Mouse (Mus musculus): ENCODE results near the gene Wnt3. TPM values are rescaled to one million over a fixed set of nuclear protein-coding genes. Genes with fewer than 3 reads are reported as not detected.
A peak's percentile ranks its signal among the peaks of the same experiment; 100 is the strongest.

Gene Wnt3
- total RNA-seq, 2 experiments from 2014 or later, result 1.2 to 2.0 TPM

GRCm38 (mm10) chr11:103838955-103839354 lies 65.0 kb downstream of the Wnt3 start:
- no peak for DNase-seq (ENCODE audit: low spot score in 2 of 2)

DNA sequence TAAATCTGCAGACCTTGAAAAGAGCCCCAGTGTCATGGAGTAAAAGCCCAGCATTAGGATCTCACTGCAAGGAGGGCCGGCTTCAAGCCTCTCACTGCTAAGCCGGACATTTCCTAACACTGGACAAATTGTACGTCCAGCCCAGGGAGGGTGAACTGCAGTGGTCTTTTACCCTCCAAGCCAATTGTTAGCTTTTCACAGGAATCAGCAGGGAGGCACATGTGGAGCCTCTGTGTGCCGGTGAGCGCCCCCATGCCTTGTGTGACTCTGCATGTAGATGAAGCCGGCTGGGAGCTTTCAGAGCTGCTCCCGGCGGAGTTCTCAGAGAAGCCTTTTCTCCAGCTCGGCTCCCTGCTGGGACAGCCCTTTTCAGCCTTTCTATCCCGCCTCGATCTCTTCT lies 66.9 kb downstream of the Wnt3 start:
- peak; percentile 30 to 55 for DNase-seq (ENCODE audit: low spot score in 2 of 2)

- DNase-seq (ENCODE audit: low spot score in 2 of 2), result no peak
Measured at GRCm38 (mm10) chr11:103848287-103848686, 74.3 kb downstream of the Wnt3 start.

DNA sequence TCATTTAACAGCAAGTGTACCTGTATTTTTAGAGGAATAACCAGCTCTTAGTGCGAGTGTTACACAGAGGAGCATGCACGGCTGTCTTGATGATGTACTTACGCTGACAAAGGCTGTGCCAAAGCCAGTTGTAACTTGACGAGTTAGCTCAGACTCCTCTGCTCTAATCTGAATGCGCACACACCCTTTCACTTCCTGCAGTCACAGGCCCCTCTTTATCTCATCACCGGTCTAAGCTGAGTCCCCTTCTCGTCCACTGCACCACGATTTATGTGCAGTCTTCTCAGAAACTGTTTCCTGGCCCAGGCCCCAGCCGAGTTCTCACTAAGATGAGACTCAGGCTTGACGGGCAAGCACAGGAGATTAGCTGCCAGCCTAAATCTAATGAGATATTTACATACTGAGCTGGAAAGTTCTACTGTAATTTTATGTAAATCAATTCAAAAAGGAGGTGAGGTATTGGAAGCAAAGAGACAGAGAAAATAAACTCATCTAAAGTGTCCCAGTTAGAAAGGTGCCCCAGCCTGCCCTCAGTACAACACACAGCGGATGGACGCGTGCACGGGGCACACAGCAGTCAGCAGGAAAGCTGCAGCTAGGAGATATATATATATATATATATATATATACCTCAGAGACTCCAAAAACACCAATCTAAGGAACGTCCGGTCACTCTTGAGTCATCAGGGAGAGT lies 78.8 kb downstream of the Wnt3 start:
- no peak for DNase-seq (ENCODE audit: low spot score in 2 of 2)

DNA sequence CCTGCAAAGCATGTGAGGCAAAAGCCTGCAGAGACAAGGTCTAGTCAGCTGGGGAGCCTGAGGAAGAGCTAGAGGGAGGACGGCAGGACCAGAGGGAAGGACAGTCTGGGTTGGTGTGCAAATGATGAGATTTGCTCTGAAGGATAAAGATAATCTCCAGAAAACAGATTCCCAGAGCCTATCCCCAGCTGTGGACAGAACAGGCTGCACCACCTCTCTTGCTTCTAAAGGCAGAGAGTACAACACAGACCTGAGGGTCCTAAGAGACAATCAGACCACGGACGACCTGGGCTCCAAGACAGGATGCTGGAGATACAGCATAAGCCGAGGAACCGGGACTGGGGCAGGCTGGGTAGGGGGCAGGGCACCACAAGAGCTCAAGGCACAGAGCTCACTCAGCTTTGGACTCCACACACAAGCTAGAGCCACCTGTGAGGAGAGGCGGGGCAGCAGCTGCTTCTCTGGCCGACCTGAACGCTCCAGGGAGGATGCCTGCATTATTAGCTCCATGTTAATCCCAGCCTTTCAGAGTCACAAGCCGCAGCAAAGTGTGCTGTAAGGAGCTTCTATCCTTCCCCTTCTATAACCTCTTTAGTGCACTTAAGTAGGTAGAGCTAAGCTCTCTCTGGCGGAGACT lies 79.5 kb downstream of the Wnt3 start:
- DNase-seq (ENCODE audit: low spot score in 2 of 2), result no peak

GRCm38 (mm10) chr11:103854294-103854693 lies 80.3 kb downstream of the Wnt3 start:
- DNase-seq (ENCODE audit: low spot score in 2 of 2), result no peak

DNA sequence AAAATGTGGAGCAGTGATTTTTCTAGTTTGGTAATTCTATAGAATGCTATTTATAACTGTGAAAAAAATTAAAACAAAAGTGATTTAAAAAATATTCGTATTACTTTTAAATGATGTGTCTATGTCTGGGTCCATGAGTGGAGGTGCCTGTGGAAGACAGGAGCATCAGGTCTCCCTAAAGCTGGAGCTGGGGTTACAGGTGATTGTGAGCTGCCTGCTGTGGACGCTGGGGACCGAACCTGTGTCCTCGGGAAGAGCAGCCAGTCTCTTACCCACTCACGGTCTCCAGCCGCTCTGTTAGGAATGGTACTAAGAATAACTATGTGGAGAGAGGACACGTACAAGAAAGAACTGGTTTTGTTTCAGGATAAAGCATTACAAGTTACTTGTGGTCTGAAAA lies 82.7 kb downstream of the Wnt3 start:
- no peak for DNase-seq (ENCODE audit: low spot score in 2 of 2)

DNA sequence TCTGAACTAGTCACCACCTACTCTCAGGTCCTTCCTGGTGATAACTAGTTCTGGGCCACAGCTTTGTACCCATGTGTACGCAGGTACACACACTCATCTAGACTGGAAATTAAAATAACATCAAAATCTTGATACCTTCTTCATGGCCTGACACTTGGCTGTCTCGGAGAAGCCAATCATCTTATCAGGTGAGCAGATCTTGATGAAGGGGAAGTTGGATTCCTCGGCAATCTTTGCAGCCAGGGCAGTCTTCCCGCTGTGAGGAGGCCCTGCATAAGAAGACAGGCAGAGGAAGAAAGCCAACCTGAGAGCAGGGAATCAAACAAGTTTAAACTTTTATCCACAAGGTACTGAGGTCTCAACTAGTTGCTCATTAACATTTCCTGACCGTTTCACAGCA lies 84.8 kb downstream of the Wnt3 start:
- no peak for DNase-seq (ENCODE audit: low spot score in 2 of 2)

DNA sequence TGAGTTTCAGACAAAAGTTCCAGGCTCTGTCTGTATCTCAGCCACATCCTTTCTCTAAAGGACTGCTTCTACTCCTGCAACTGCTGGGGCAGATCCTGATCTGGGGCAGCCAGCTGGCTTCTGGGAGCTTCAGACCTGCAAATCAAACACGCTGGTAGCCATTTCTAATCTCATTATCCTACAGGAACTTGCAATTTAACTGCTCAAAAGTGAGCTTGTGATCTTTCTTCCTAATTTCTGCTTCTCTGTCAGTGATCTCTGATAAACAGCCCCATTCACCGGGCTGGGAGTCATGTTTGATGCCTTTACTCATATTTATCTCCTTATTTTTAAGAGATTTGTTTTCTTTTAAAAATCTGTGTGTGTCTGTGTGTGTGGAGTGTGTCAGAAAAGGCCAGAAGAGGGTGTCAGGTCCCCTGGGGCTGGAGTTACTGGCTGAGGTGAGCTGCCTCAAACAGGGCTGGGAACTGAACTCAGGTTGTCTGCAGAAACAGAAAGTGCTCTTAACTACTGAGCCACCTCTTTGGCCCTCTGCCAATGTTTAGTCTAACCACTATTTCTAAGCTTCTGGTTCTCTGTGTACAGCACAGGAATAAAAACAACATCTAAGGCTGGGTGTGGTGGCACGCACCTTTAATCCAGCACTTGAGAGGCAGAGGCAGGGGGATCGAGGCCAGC lies 86.1 kb downstream of the Wnt3 start:
- no peak for DNase-seq (ENCODE audit: low spot score in 2 of 2)

GRCm38 (mm10) chr11:103862951-103863350 lies 89.0 kb downstream of the Wnt3 start:
- DNase-seq (ENCODE audit: low spot score in 2 of 2), result no peak

GRCm38 (mm10) chr11:103864486-103864885 lies 90.5 kb downstream of the Wnt3 start:
- no peak for DNase-seq (ENCODE audit: low spot score in 2 of 2)

- no peak for DNase-seq (ENCODE audit: low spot score in 2 of 2)
Measured at GRCm38 (mm10) chr11:103865346-103865745, 91.4 kb downstream of the Wnt3 start.

Other genes with a start within 250 kb of the Wnt3 start
- gene Gm884, start 153.0 kb upstream of the Wnt3 start, total RNA-seq (2021), result not detected
- gene Lyzl6, start 135.3 kb upstream of the Wnt3 start, total RNA-seq (2021), result not detected
- gene Rprml, start 124.6 kb upstream of the Wnt3 start, total RNA-seq (2021), result 100 to 1,000 TPM; 109 to 113 TPM
- gene Gosr2, start 76.3 kb upstream of the Wnt3 start, total RNA-seq (2021), result 10 to 100 TPM; 67.2 to 67.8 TPM
- under 1 TPM; 0.27 to 0.58 TPM for gene Wnt9b, start 24.3 kb upstream of the Wnt3 start, total RNA-seq (2021)
- gene Nsf, start 179.9 kb downstream of the Wnt3 start, total RNA-seq (2021), result 1,000 to 10,000 TPM; 1,253 to 1,269 TPM
- 10 to 100 TPM; 42.4 to 42.7 TPM for gene Arf2, start 192.6 kb downstream of the Wnt3 start, total RNA-seq (2021)

All from layer of hippocampus, adult 18-20 months (tissue).